Mouse (Mus musculus) ES-E14 (cell line): ENCODE results near the gene Smim24. TPM values are rescaled to one million over a fixed set of nuclear protein-coding genes. Genes with fewer than 3 reads are reported as not detected.

Experiments
- DNase-seq: peaks from one replicate; pipeline ENCODE4 v3.0.0-alpha.2; 2013; ENCODE audit warnings: low read depth, low spot score
- H3K27ac ChIP-seq: 2 replicates; pipeline ENCODE4 v1.5.1; 2012; ENCODE audit warnings: low read depth, mild to moderate bottlenecking, low read length, moderate library complexity, mixed read lengths; ENCODE audit not compliant: poor library complexity, insufficient read depth, severe bottlenecking
- H3K36me3 ChIP-seq: 2 replicates; pipeline ENCODE4 v1.6.1; 2012; ENCODE audit warnings: mild to moderate bottlenecking, low read length, moderate library complexity, mixed read lengths; ENCODE audit not compliant: control insufficient read depth, poor library complexity, insufficient read depth, severe bottlenecking
- H3K4me1 ChIP-seq, 2 experiments: fragments of 150-350 bp in 1 of 2; sonication (generic) in 1 of 2; 2 replicates each; pipeline ENCODE4 v1.6.1; 2012; ENCODE audit warnings: low read length in 2 of 2, mild to moderate bottlenecking in 1 of 2, mixed read lengths in 1 of 2; ENCODE audit not compliant: control insufficient read depth in 2 of 2, insufficient read depth in 2 of 2, poor library complexity in 1 of 2
- H3K4me3 ChIP-seq, 2 experiments: fragments of 150-350 bp in 1 of 2; sonication (generic) in 1 of 2; 2 replicates each; pipeline ENCODE4 v1.5.1; 2012; ENCODE audit warnings: low read length in 2 of 2, low read depth in 1 of 2, mild to moderate bottlenecking in 1 of 2, mixed read lengths in 1 of 2; ENCODE audit not compliant: insufficient read depth in 1 of 2, poor library complexity in 1 of 2, severe bottlenecking in 1 of 2
- H3K9ac ChIP-seq: 2 replicates; pipeline ENCODE4 v1.6.1; 2012; ENCODE audit warnings: low read depth, mild to moderate bottlenecking, low read length, mixed read lengths; ENCODE audit not compliant: poor library complexity, insufficient read depth, severe bottlenecking
- H3K9me3 ChIP-seq: fragments of 150-350 bp; sonication (generic); 2 replicates; pipeline ENCODE4 v1.6.1; 2012; ENCODE audit warnings: low read depth, mild to moderate bottlenecking, low read length; ENCODE audit not compliant: control insufficient read depth, insufficient read depth
- CHD2 ChIP-seq: IDR thresholded peaks from 2 replicates; pipeline ENCODE4 v1.6.1; 2014; ENCODE audit warnings: mild to moderate bottlenecking, low read depth, low read length, inconsistent platforms
- HCFC1 ChIP-seq: IDR thresholded peaks from 2 replicates; pipeline ENCODE4 v1.6.1; 2012; ENCODE audit warnings: low read length, inconsistent platforms, borderline replicate concordance; ENCODE audit not compliant: insufficient read depth
- MAFK ChIP-seq: IDR thresholded peaks from 2 replicates; pipeline ENCODE4 v1.6.1; 2014; ENCODE audit warnings: mild to moderate bottlenecking, low read depth, low read length, inconsistent platforms; ENCODE audit not compliant: insufficient read depth
- ZC3H11A ChIP-seq: IDR thresholded peaks from 2 replicates; pipeline ENCODE4 v1.6.1; 2012; ENCODE audit warnings: low read depth, mild to moderate bottlenecking, inconsistent platforms, low read length, borderline replicate concordance
- ZNF384 ChIP-seq: IDR thresholded peaks from 2 replicates; pipeline ENCODE4 v1.6.1; 2012; ENCODE audit warnings: low read depth, low read length, inconsistent platforms
- in situ Hi-C, 2 experiments: fragments of 600-800 bp; cut with MboI; formaldehyde crosslinking; loops; one replicate each; pipeline ENCODE4 v1.15.1; 2025; ENCODE audit warnings: low sequenced_read_pairs in 2 of 2, inconsistent platforms in 1 of 2; ENCODE audit not compliant: unreplicated experiment in 2 of 2
- total RNA-seq: library from RNA; depleted of rRNA; stranded (reverse); fragments of 300-350 nt; gene quantifications from 2 replicates; pipeline ENCODE4 v1.2.3, GENCODE M21; 2012

Smim24 gene
- total RNA-seq, 1 experiment: 1.7 TPM

- in situ Hi-C loops: no loop called here
- Histone ChIP-seq H3K4me1 (peaks cover 8 to 55% of the 10 kb centered on the region in 2 experiments; a peak in 3 of 4 replicates), H3K36me3 (peaks cover 10% of the 10 kb centered on the region; the same call in 1 of the 2 replicates)
These were observed 9.4 kb downstream of the Smim24 start for GRCm38 (mm10) chr10:81402227-81402765.

DNA sequence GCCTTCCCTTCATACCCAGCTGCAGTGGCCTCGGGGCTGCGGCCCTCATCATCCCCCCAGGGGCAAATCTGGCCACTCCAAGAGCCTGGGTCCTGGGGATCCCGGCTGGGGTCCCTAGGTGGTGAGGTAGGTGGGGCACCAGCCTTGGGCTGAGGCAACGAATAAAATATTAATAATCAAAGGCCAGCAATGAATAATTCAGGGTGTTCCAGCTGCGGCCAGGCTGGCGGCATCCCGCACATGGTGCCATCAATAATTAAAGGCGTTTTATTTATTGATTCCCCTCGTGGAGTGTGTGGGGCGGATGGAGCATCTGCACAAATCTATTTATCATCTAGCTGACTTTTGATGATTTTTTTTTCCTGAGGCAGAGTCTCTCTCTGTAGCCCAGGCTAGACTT lies 10.7 kb downstream of the Smim24 start:
- no peak for DNase-seq
- no peak overlapping the region for H3K9ac ChIP-seq
- H3K9me3 ChIP-seq: no peaks in the 10 kb centered on the region
- 0 out of 4 replicates have a peak overlapping the region, but pooled peaks of 1 of the 2 experiments have one; percentile 4 for H3K4me3 ChIP-seq
- no peak overlapping the region for H3K27ac ChIP-seq
- in situ Hi-C loops: no loop called here
- H3K36me3 ChIP-seq: peaks cover 10% of the 10 kb centered on the region; the same call in 1 of the 2 replicates
- peaks cover 8 to 60% of the 10 kb centered on the region in 2 experiments; a peak in 3 of 4 replicates for H3K4me1 ChIP-seq
- no peak for TF ChIP-seq HCFC1
- TF ChIP-seq ZNF384: no peak

More at GRCm38 (mm10) chr10:81402227-81402765, 9.4 kb downstream of the Smim24 start:
- Histone ChIP-seq H3K9ac (0 out of 2 replicates have a peak overlapping the region, but pooled peaks have one; percentile 23), H3K9me3 (no peaks in the 10 kb centered on the region), H3K27ac (peak overlapping the region; percentile 90), H3K4me3 (peak overlapping the region; percentile 49 to 55)
- no peak for DNase-seq
- TF ChIP-seq ZC3H11A (no peak), HCFC1 (no peak)

- TF ChIP-seq HCFC1: no peak
- no peak for TF ChIP-seq MAFK
- no peak for TF ChIP-seq CHD2
- TF ChIP-seq ZC3H11A: no peak
- no peak for TF ChIP-seq ZNF384
- 0 out of 4 replicates have a peak overlapping the region, but pooled peaks of 1 of the 2 experiments have one; percentile 19 for H3K4me3 ChIP-seq
- H3K9me3 ChIP-seq: no peaks in the 10 kb centered on the region
- no peak overlapping the region for H3K27ac ChIP-seq
- H3K9ac ChIP-seq: peak overlapping the region; percentile 5; the same call in 1 of the 2 replicates
- peaks cover 10% of the 10 kb centered on the region; the same call in 1 of the 2 replicates for H3K36me3 ChIP-seq
- in situ Hi-C loops: no loop called here
- peak; percentile 87 for DNase-seq
- peaks cover 8 to 65% of the 10 kb centered on the region in 2 experiments; a peak in 3 of 4 replicates for H3K4me1 ChIP-seq
These were observed 11.2 kb downstream of the Smim24 start for GRCm38 (mm10) chr10:81404082-81404481.

- Histone ChIP-seq H3K36me3 (peaks cover 7% of the 10 kb centered on the region; the same call in 1 of the 2 replicates), H3K4me3 (peak overlapping the region in 1 of 2 experiments; percentile 19; a peak in 2 of 4 replicates), H3K27ac (no peak overlapping the region), H3K9me3 (no peaks in the 10 kb centered on the region), H3K4me1 (peaks cover 8 to 62% of the 10 kb centered on the region in 2 experiments; a peak in 3 of 4 replicates), H3K9ac (peak overlapping the region; percentile 5; the same call in 1 of the 2 replicates)
- in situ Hi-C loops: no loop called here
- TF ChIP-seq MAFK (no peak), ZNF384 (no peak), CHD2 (no peak), ZC3H11A (no peak), HCFC1 (no peak)
- DNase-seq: no peak
These were observed 11.9 kb downstream of the Smim24 start for GRCm38 (mm10) chr10:81404720-81405119.

DNA sequence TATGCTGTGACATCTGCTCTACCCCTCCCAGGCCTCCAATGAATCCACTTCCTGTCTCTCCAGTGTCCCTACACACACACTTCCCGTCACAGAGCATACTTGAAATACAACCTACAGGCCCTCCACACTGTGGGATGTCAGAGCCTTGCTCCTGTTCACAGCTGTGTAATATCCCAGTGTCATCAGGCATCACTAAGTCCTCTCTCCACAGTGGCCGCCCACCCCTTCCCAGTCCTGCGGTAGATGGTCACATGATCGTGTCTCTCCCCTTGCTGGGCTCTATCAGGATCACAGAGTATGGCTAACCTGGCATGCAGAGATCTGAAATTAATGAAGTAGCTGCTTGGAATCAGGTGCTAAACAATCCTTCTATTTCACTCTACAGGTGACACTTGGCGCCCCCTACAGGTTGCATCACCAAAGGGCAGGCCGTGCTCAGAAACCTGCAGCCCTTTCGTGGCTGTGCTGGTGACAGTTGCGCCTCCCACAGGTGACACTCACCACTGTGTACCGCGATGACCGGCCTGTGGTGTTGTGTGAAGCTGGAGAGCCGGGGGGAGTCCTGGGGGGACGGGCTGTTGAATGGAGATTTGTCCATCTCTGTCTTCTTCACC lies 12.8 kb downstream of the Smim24 start:
- TF ChIP-seq HCFC1 (no peak), ZC3H11A (no peak), MAFK (no peak), CHD2 (no peak), ZNF384 (no peak)
- H3K27ac ChIP-seq: no peak overlapping the region
- in situ Hi-C loops: no loop called here
- peaks cover 7% of the 10 kb centered on the region; the same call in 1 of the 2 replicates for H3K36me3 ChIP-seq
- H3K9ac ChIP-seq: no peak overlapping the region
- no peaks in the 10 kb centered on the region for H3K9me3 ChIP-seq
- H3K4me1 ChIP-seq: peaks cover 7 to 64% of the 10 kb centered on the region in 2 experiments; a peak in 3 of 4 replicates
- DNase-seq: no peak
- no peak overlapping the region for H3K4me3 ChIP-seq
